Mouse (Mus musculus): Measurements from ENCODE around the gene B230118H07Rik. TPM values are rescaled to one million over a fixed set of nuclear protein-coding genes. Genes with fewer than 3 reads are reported as not detected.

Gene B230118H07Rik
- polyA plus RNA-seq, 1 experiment from 2014 or later = 15.1 TPM

DNA sequence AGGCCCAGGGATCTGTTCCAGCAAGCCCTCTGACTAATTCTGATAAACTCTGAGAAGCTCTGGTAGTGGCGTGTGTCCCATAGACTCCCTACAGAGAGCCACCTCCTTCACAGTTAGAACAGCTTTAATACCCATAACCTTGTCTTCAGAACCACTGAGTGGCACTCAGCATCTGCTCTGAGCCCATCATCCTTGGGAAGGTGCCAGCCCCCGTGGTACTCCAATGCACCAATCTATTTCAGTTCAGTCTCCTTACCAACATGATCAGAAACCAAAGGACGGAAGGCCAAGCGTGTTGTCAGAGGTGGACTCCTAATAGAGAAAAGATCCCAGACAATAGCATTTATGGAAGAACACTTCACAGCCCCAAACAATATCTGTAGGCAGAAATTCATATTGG lies 124.2 kb downstream of the B230118H07Rik start:
- Histone ChIP-seq H3K27me3 (ENCODE audit: insufficient read depth, low read length) (no peaks in the 10 kb centered on the region), H3K27ac (ENCODE audit: low read depth) (no peak overlapping the region), H3K4me1 (ENCODE audit: insufficient read depth) (no peaks in the 10 kb centered on the region), H3K4me3 (ENCODE audit: low read depth, low read length) (no peak overlapping the region), H3K9ac (replicated peaks) (no peak overlapping the region), H3K9me3 (ENCODE audit: low read length) (no peaks in the 10 kb centered on the region), H3K4me2 (ENCODE audit: low read depth, low read length) (no peak overlapping the region), H3K36me3 (replicated peaks; ENCODE audit: insufficient read depth, low read length) (no peaks in the 10 kb centered on the region)
- no peak for DNase-seq
- TF ChIP-seq EP300 (IDR thresholded peaks at IDR 0.05; ENCODE audit: low read depth) (no peak), CTCF (IDR thresholded peaks at IDR 0.05; ENCODE audit: low read depth) (no peak)
- WGBS (ENCODE audit: insufficient replicate concordance) = 76% methylated on average over 4 of the region's 4 CpGs
- no peak for ATAC-seq

DNA sequence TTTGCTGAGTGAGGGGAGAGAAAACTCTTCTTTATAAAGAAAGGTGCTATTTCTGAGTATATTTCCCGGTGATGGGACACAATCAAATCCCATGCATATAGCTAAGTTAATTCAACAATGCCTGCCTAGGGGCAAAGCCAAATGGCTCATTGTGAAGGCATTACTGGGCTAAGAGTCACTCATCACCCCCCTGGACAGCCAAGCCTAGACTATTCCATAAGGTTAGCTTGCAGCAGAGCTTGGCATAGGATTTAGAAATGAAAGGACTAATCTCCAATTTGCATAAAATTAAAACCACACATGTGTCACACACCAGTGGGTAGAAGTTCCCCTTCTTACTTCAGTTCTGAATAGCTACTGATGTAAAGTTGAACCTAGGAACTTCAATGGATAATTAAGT lies 128.8 kb downstream of the B230118H07Rik start:
- no peak overlapping the region for H3K4me2 ChIP-seq (ENCODE audit: low read depth, low read length)
- H3K4me1 ChIP-seq (ENCODE audit: insufficient read depth) = no peaks in the 10 kb centered on the region
- no peak for ATAC-seq
- H3K4me3 ChIP-seq (ENCODE audit: low read depth, low read length) = no peak overlapping the region
- H3K9me3 ChIP-seq (ENCODE audit: low read length) = no peaks in the 10 kb centered on the region
- TF ChIP-seq CTCF (IDR thresholded peaks at IDR 0.05; ENCODE audit: low read depth) = no peak
- TF ChIP-seq EP300 (IDR thresholded peaks at IDR 0.05; ENCODE audit: low read depth) = no peak
- no peak for DNase-seq
- no peak overlapping the region for H3K27ac ChIP-seq (ENCODE audit: low read depth)
- H3K9ac ChIP-seq (replicated peaks) = no peak overlapping the region
- 75% methylated on average over 1 of the region's 1 CpGs for WGBS (ENCODE audit: insufficient replicate concordance)
- no peaks in the 10 kb centered on the region for H3K36me3 ChIP-seq (replicated peaks; ENCODE audit: insufficient read depth, low read length)
- H3K27me3 ChIP-seq (ENCODE audit: insufficient read depth, low read length) = no peaks in the 10 kb centered on the region

DNA sequence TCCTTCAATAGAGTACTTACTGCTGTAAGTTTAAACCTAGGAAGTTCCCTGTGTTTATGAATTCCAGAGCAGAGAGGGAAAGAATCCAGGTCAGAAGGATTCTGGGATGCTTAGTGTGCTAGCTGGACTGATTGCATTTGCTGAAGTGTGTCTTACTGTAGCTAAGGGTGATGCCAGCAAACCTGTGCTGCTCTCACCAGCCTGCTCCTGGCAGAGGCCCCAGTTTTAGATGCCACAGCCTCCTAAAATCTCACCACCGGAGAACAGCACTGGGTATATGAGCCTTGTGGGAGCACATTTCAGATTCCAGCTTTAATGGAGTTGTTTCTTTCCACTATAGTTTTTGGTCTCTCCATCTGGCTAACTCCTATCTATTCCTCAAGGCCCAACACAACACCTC lies 129.4 kb downstream of the B230118H07Rik start:
- Histone ChIP-seq H3K4me1 (ENCODE audit: insufficient read depth) (no peaks in the 10 kb centered on the region), H3K9me3 (ENCODE audit: low read length) (no peaks in the 10 kb centered on the region), H3K4me3 (ENCODE audit: low read depth, low read length) (no peak overlapping the region), H3K9ac (replicated peaks) (no peak overlapping the region), H3K27me3 (ENCODE audit: insufficient read depth, low read length) (no peaks in the 10 kb centered on the region), H3K27ac (ENCODE audit: low read depth) (no peak overlapping the region), H3K4me2 (ENCODE audit: low read depth, low read length) (no peak overlapping the region), H3K36me3 (replicated peaks; ENCODE audit: insufficient read depth, low read length) (no peaks in the 10 kb centered on the region)
- ATAC-seq = no peak
- 64% methylated on average over 1 of the region's 1 CpGs for WGBS (ENCODE audit: insufficient replicate concordance)
- TF ChIP-seq CTCF (IDR thresholded peaks at IDR 0.05; ENCODE audit: low read depth) = no peak
- TF ChIP-seq EP300 (IDR thresholded peaks at IDR 0.05; ENCODE audit: low read depth) = no peak
- DNase-seq = no peak

Other genes with a start within 250 kb of the B230118H07Rik start
- gene Rag2, start 24.8 kb downstream of the B230118H07Rik start, polyA plus RNA-seq (2015; fragmentation: Nextera tagmentation; extraction: Ambion mirVana) = 1.1 and 1.4 TPM in 2 replicates
- gene Rag1, start within 50 bp of the B230118H07Rik start, polyA plus RNA-seq (2015; fragmentation: Nextera tagmentation; extraction: Ambion mirVana) = 0.95 and 1.1 TPM in 2 replicates
- gene Traf6, start 28.9 kb upstream of the B230118H07Rik start, polyA plus RNA-seq (2015; fragmentation: Nextera tagmentation; extraction: Ambion mirVana) = 2.7 and 2.8 TPM in 2 replicates
- gene Prr5l, start 233.5 kb upstream of the B230118H07Rik start, polyA plus RNA-seq (2015; fragmentation: Nextera tagmentation; extraction: Ambion mirVana) = 2.9 and 4.0 TPM in 2 replicates
- gene Commd9, start 236.7 kb upstream of the B230118H07Rik start, polyA plus RNA-seq (2015; fragmentation: Nextera tagmentation; extraction: Ambion mirVana) = 20.6 and 23.6 TPM in 2 replicates